Mouse (Mus musculus) splenic B cell, adult 2 months (primary cell): ENCODE measurements around the gene Zfp825.
"Not testable (repeated sequence)": the region's sequence is repeated elsewhere in the genome, so short reads cannot be mapped to it uniquely, and the experiment has no call there.

ENCODE experiments used
- DNase-seq: peaks from one replicate; pipeline ENCODE4 v3.0.0-alpha.2; 2011; ENCODE audit warnings: low read depth, low spot score
- H3K27me3 ChIP-seq: 2 replicates; pipeline ENCODE4 v1.6.1; 2012; ENCODE audit warnings: mild to moderate bottlenecking, low read length, moderate library complexity, mixed read lengths; ENCODE audit not compliant: control insufficient read depth, poor library complexity, insufficient read depth, severe bottlenecking
- H3K36me3 ChIP-seq: 2 replicates; pipeline ENCODE4 v1.6.1; 2012; ENCODE audit warnings: mild to moderate bottlenecking, low read length, moderate library complexity, mixed read lengths; ENCODE audit not compliant: control insufficient read depth, poor library complexity, insufficient read depth, severe bottlenecking

Gene Zfp825

GRCm38 (mm10) chr13:74493911-74494679, at the start of gene Zfp825:
Zfp825 (minus strand) TSS chr13:74493992.
- no peaks in the 10 kb centered on the region for H3K27me3 ChIP-seq
- peak; percentile 78 for DNase-seq
- no peaks in the 10 kb centered on the region for H3K36me3 ChIP-seq

GRCm38 (mm10) chr13:74535418-74535817, 41.6 kb upstream of the Zfp825 start:
- not testable (repeated sequence) for H3K27me3 ChIP-seq, H3K36me3 ChIP-seq, DNase-seq

- peak; percentile 79 for DNase-seq
- H3K27me3 ChIP-seq, H3K36me3 ChIP-seq: not testable (repeated sequence)
Measured at GRCm38 (mm10) chr13:74534864-74535263, 41.1 kb upstream of the Zfp825 start.

GRCm38 (mm10) chr13:74534096-74534495, 40.3 kb upstream of the Zfp825 start:
- DNase-seq, result no peak
- no peaks in the 10 kb centered on the region for H3K36me3 ChIP-seq
- H3K27me3 ChIP-seq, result no peaks in the 10 kb centered on the region

- H3K36me3 ChIP-seq, DNase-seq, H3K27me3 ChIP-seq: not testable (repeated sequence)
Measured at GRCm38 (mm10) chr13:74531251-74531650, 37.5 kb upstream of the Zfp825 start.

- not testable (repeated sequence) for H3K27me3 ChIP-seq, H3K36me3 ChIP-seq
- peak; percentile 5 for DNase-seq
Measured at GRCm38 (mm10) chr13:74529372-74529715, 35.6 kb upstream of the Zfp825 start.

- not testable (repeated sequence) for DNase-seq, H3K27me3 ChIP-seq, H3K36me3 ChIP-seq
Measured at GRCm38 (mm10) chr13:74528519-74529371, 35.0 kb upstream of the Zfp825 start.

- no peaks in the 10 kb centered on the region for H3K36me3 ChIP-seq
- DNase-seq, result peak; percentile 67
Measured at GRCm38 (mm10) chr13:74522481-74523237, 28.9 kb upstream of the Zfp825 start.

GRCm38 (mm10) chr13:74522141-74522480, 28.3 kb upstream of the Zfp825 start:
- not testable (repeated sequence) for H3K36me3 ChIP-seq, H3K27me3 ChIP-seq, DNase-seq

More at GRCm38 (mm10) chr13:74522481-74523237, 28.9 kb upstream of the Zfp825 start:
- no peaks in the 10 kb centered on the region for H3K27me3 ChIP-seq

GRCm38 (mm10) chr13:74507981-74508380, 14.2 kb upstream of the Zfp825 start:
- not testable (repeated sequence) for DNase-seq, H3K36me3 ChIP-seq, H3K27me3 ChIP-seq

- not testable (repeated sequence) for H3K27me3 ChIP-seq, H3K36me3 ChIP-seq, DNase-seq
Measured at GRCm38 (mm10) chr13:74502851-74503250, 9.1 kb upstream of the Zfp825 start.

GRCm38 (mm10) chr13:74499696-74500095, 5.9 kb upstream of the Zfp825 start:
- H3K36me3 ChIP-seq, DNase-seq, H3K27me3 ChIP-seq: not testable (repeated sequence)

GRCm38 (mm10) chr13:74484326-74484725, 9.5 kb downstream of the Zfp825 start:
- DNase-seq, H3K36me3 ChIP-seq, H3K27me3 ChIP-seq: not testable (repeated sequence)

GRCm38 (mm10) chr13:74471468-74471867, 22.3 kb downstream of the Zfp825 start:
- not testable (repeated sequence) for DNase-seq, H3K27me3 ChIP-seq, H3K36me3 ChIP-seq
